Mouse (Mus musculus): ENCODE results near the gene Oas1f. TPM values are rescaled to one million over a fixed set of nuclear protein-coding genes. Genes with fewer than 3 reads are reported as not detected.
A peak's percentile ranks its signal among the peaks of the same experiment; 100 is the strongest.
"Not testable (repeated sequence)": the region's sequence is repeated elsewhere in the genome, so short reads cannot be mapped to it uniquely, and the experiment has no call there.

Gene Oas1f
- polyA plus RNA-seq, 1 experiment from 2014 or later: not detected

DNA sequence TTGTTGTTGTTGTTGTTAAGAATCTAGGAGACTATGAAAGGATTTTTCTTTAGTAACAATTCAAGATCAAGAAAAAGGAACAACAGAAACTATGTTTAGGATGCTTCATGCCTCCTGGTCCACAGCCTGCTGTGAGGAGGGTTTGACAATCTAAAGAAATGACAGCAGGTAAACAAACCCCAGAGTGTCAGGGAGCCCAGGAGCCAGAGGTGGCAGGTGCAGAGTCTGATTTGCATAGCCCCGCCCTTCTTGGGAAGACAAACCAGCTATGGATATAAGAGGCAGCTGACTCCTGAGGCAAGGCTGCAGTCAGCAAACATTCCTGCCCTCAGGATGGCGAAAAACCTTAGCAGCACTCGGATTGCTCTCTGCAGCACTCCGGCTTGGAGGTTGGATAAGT lies 14.0 kb downstream of the Oas1f start, which contains the start of gene Oas1h:
Gene Oas1h (plus strand): TSS at position 301 of the 400 bp plus-strand sequence.
- H3K9ac ChIP-seq (replicated peaks; ENCODE audit: low read length): no peak within 1 kb of the TSS
- H3K9me3 ChIP-seq (ENCODE audit: control insufficient read depth, low read length): no peaks in the 10 kb centered on the region
- no peaks in the 10 kb centered on the region for H3K27me3 ChIP-seq (ENCODE audit: control insufficient read depth, insufficient read depth, low read length)
- no peaks in the 10 kb centered on the region for H3K4me1 ChIP-seq (ENCODE audit: control insufficient read depth, insufficient read depth, low read length)
- no peak within 1 kb of the TSS for H3K4me3 ChIP-seq (replicated peaks; ENCODE audit: low read depth, low read length)
- ATAC-seq (ENCODE audit: low FRiP score, low TSS enrichment) (no peak), DNase-seq (no peak)
- WGBS: 58% methylated on average over 4 of the region's 4 CpGs
- no peak within 1 kb of the TSS for H3K27ac ChIP-seq (replicated peaks; ENCODE audit: low read depth, low read length)
- no peak within 1 kb of the TSS for H3K4me2 ChIP-seq (ENCODE audit: low read length)
- H3K36me3 ChIP-seq (ENCODE audit: control insufficient read depth, insufficient read depth, low read length): no peaks in the 10 kb centered on the region

- Histone ChIP-seq H3K9ac (replicated peaks; ENCODE audit: low read length) (no peak overlapping the region), H3K36me3 (ENCODE audit: control insufficient read depth, insufficient read depth, low read length) (no peaks in the 10 kb centered on the region), H3K27me3 (ENCODE audit: control insufficient read depth, insufficient read depth, low read length) (no peaks in the 10 kb centered on the region), H3K4me3 (replicated peaks; ENCODE audit: low read depth, low read length) (no peak overlapping the region), H3K27ac (replicated peaks; ENCODE audit: low read depth, low read length) (no peak overlapping the region), H3K4me1 (ENCODE audit: control insufficient read depth, insufficient read depth, low read length) (no peaks in the 10 kb centered on the region), H3K9me3 (ENCODE audit: control insufficient read depth, low read length) (no peaks in the 10 kb centered on the region), H3K4me2 (ENCODE audit: low read length) (no peak overlapping the region)
- no peak for ATAC-seq (ENCODE audit: low FRiP score, low TSS enrichment)
- WGBS: 69% methylated on average over 3 of the region's 3 CpGs
- peak; percentile 6 for DNase-seq
Measured at GRCm38 (mm10) chr5:120865336-120865860, 18.2 kb downstream of the Oas1f start.

DNA sequence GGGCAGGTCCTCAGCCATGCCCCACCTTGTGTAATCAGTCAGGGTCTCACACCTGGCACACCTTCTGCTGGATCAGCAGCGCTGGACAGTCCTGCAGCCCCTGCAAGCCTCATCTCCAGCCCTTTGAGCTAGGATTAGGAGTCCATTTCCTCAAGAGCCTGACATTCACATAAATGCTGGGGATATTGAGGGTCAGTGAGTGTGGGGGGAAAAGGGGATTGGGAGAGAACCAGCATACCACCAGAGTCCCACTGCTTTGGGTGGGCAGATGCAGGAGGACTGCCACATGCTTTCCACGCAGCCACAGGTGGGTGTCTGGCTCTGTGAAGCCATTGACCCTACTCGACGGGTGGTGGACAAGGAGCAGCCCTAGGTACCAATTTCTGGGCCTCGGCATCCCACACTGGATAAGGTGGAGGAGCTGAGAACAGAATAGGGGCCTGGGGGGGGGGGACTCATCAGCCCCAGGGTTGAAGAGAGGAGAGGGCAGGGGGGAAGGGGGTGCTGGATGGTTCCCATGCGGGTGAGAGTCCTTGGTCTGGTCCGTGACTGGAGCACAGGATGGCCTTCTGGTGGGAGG lies 22.4 kb downstream of the Oas1f start:
- Histone ChIP-seq H3K4me2 (ENCODE audit: low read length) (no peak overlapping the region), H3K4me1 (ENCODE audit: control insufficient read depth, insufficient read depth, low read length) (no peaks in the 10 kb centered on the region), H3K36me3 (ENCODE audit: control insufficient read depth, insufficient read depth, low read length) (no peaks in the 10 kb centered on the region), H3K4me3 (replicated peaks; ENCODE audit: low read depth, low read length) (no peak overlapping the region), H3K9me3 (ENCODE audit: control insufficient read depth, low read length) (no peaks in the 10 kb centered on the region), H3K27me3 (ENCODE audit: control insufficient read depth, insufficient read depth, low read length) (no peaks in the 10 kb centered on the region), H3K9ac (replicated peaks; ENCODE audit: low read length) (no peak overlapping the region), H3K27ac (replicated peaks; ENCODE audit: low read depth, low read length) (no peak overlapping the region)
- no peak for ATAC-seq (ENCODE audit: low FRiP score, low TSS enrichment)
- WGBS: 83% methylated on average over 7 of the region's 7 CpGs
- DNase-seq: no peak

- Histone ChIP-seq H3K9ac (replicated peaks; ENCODE audit: low read length) (no peak overlapping the region), H3K4me2 (ENCODE audit: low read length) (no peak overlapping the region), H3K36me3 (ENCODE audit: control insufficient read depth, insufficient read depth, low read length) (no peaks in the 10 kb centered on the region), H3K27ac (replicated peaks; ENCODE audit: low read depth, low read length) (no peak overlapping the region), H3K9me3 (ENCODE audit: control insufficient read depth, low read length) (no peaks in the 10 kb centered on the region), H3K4me1 (ENCODE audit: control insufficient read depth, insufficient read depth, low read length) (no peaks in the 10 kb centered on the region), H3K4me3 (replicated peaks; ENCODE audit: low read depth, low read length) (no peak overlapping the region), H3K27me3 (ENCODE audit: control insufficient read depth, insufficient read depth, low read length) (no peaks in the 10 kb centered on the region)
- WGBS: 69% methylated on average over 3 of the region's 3 CpGs
- DNase-seq (no peak), ATAC-seq (ENCODE audit: low FRiP score, low TSS enrichment) (no peak)
Measured at GRCm38 (mm10) chr5:120870081-120870480, 22.9 kb downstream of the Oas1f start.

DNA sequence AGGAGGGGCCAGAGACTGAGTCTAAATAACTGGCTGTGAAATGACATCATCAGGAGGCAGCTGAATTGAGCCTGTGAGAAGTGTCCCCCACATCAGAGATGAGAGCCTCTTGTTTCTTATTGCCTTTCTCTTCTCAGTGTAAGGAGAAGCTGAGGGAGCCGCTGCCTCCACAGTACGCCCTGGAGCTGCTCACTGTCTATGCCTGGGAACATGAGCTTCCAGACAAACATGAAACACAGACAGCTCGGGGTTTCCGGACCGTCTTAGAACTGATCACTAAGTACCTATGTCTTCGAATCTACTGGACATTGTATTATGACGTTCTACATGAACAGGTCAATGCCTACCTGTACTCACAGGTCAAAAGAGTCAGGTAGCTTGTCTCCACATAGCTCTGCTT lies 23.6 kb downstream of the Oas1f start:
- H3K4me1 ChIP-seq (ENCODE audit: control insufficient read depth, insufficient read depth, low read length): 0 out of 2 replicates have a peak, but pooled peaks cover 3% of the 10 kb centered on the region
- ATAC-seq (ENCODE audit: low FRiP score, low TSS enrichment) (no peak), DNase-seq (peak; percentile 1)
- H3K27ac ChIP-seq (replicated peaks; ENCODE audit: low read depth, low read length): no peak overlapping the region
- no peak overlapping the region for H3K4me2 ChIP-seq (ENCODE audit: low read length)
- no peak overlapping the region for H3K9ac ChIP-seq (replicated peaks; ENCODE audit: low read length)
- H3K9me3 ChIP-seq (ENCODE audit: control insufficient read depth, low read length): no peaks in the 10 kb centered on the region
- no peaks in the 10 kb centered on the region for H3K27me3 ChIP-seq (ENCODE audit: control insufficient read depth, insufficient read depth, low read length)
- no peak overlapping the region for H3K4me3 ChIP-seq (replicated peaks; ENCODE audit: low read depth, low read length)
- H3K36me3 ChIP-seq (ENCODE audit: control insufficient read depth, insufficient read depth, low read length): no peaks in the 10 kb centered on the region
- 82% methylated on average over 7 of the region's 7 CpGs for WGBS

DNA sequence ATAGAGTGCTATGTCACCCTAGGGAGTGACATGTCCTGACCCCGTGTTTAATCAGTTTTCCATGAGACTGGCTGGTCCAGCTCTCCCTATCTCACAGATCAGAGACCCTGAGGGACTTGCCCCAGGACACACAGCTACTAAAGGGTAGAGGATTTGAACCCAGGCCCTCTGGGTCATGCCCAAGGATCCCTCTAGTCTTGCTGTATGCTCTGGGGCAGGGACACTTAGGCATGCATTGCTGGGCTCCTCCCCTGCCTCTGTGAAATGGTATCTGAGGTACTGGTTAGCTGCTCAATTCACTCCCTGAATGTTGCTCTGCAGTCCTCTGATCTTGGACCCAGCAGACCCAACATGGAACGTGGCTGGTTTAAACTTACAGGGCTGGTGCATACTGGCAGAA lies 24.3 kb downstream of the Oas1f start:
- H3K27ac ChIP-seq (replicated peaks; ENCODE audit: low read depth, low read length): no peak overlapping the region
- H3K4me3 ChIP-seq (replicated peaks; ENCODE audit: low read depth, low read length): no peak overlapping the region
- DNase-seq (no peak), ATAC-seq (ENCODE audit: low FRiP score, low TSS enrichment) (no peak)
- H3K36me3 ChIP-seq (ENCODE audit: control insufficient read depth, insufficient read depth, low read length): no peaks in the 10 kb centered on the region
- no peak overlapping the region for H3K9ac ChIP-seq (replicated peaks; ENCODE audit: low read length)
- H3K4me2 ChIP-seq (ENCODE audit: low read length): no peak overlapping the region
- H3K9me3 ChIP-seq (ENCODE audit: control insufficient read depth, low read length): no peaks in the 10 kb centered on the region
- no peaks in the 10 kb centered on the region for H3K27me3 ChIP-seq (ENCODE audit: control insufficient read depth, insufficient read depth, low read length)
- WGBS: 52% methylated on average over 2 of the region's 2 CpGs
- 0 out of 2 replicates have a peak, but pooled peaks cover 3% of the 10 kb centered on the region for H3K4me1 ChIP-seq (ENCODE audit: control insufficient read depth, insufficient read depth, low read length)

GRCm38 (mm10) chr5:120876839-120877238 lies 29.7 kb downstream of the Oas1f start:
- not testable (repeated sequence) for H3K9ac ChIP-seq (replicated peaks; ENCODE audit: low read length); H3K9me3 ChIP-seq (ENCODE audit: control insufficient read depth, low read length); H3K4me2 ChIP-seq (ENCODE audit: low read length); ATAC-seq (ENCODE audit: low FRiP score, low TSS enrichment); H3K36me3 ChIP-seq (ENCODE audit: control insufficient read depth, insufficient read depth, low read length); H3K4me3 ChIP-seq (replicated peaks; ENCODE audit: low read depth, low read length); H3K4me1 ChIP-seq (ENCODE audit: control insufficient read depth, insufficient read depth, low read length); H3K27ac ChIP-seq (replicated peaks; ENCODE audit: low read depth, low read length); H3K27me3 ChIP-seq (ENCODE audit: control insufficient read depth, insufficient read depth, low read length); DNase-seq
- WGBS: 63% methylated on average over 2 of the region's 3 CpGs

- H3K9me3 ChIP-seq (ENCODE audit: control insufficient read depth, low read length); ATAC-seq (ENCODE audit: low FRiP score, low TSS enrichment); H3K27ac ChIP-seq (replicated peaks; ENCODE audit: low read depth, low read length); H3K4me1 ChIP-seq (ENCODE audit: control insufficient read depth, insufficient read depth, low read length); DNase-seq; H3K4me2 ChIP-seq (ENCODE audit: low read length); H3K36me3 ChIP-seq (ENCODE audit: control insufficient read depth, insufficient read depth, low read length); H3K27me3 ChIP-seq (ENCODE audit: control insufficient read depth, insufficient read depth, low read length); H3K9ac ChIP-seq (replicated peaks; ENCODE audit: low read length); H3K4me3 ChIP-seq (replicated peaks; ENCODE audit: low read depth, low read length): not testable (repeated sequence)
- WGBS: 88% methylated on average over 2 of the region's 2 CpGs
Measured at GRCm38 (mm10) chr5:120877407-120877806, 30.2 kb downstream of the Oas1f start.

GRCm38 (mm10) chr5:120878803-120879202 lies 31.6 kb downstream of the Oas1f start:
- H3K4me2 ChIP-seq (ENCODE audit: low read length); H3K4me3 ChIP-seq (replicated peaks; ENCODE audit: low read depth, low read length); H3K9ac ChIP-seq (replicated peaks; ENCODE audit: low read length); DNase-seq; ATAC-seq (ENCODE audit: low FRiP score, low TSS enrichment); H3K9me3 ChIP-seq (ENCODE audit: control insufficient read depth, low read length); H3K4me1 ChIP-seq (ENCODE audit: control insufficient read depth, insufficient read depth, low read length); H3K27ac ChIP-seq (replicated peaks; ENCODE audit: low read depth, low read length); H3K36me3 ChIP-seq (ENCODE audit: control insufficient read depth, insufficient read depth, low read length); H3K27me3 ChIP-seq (ENCODE audit: control insufficient read depth, insufficient read depth, low read length): not testable (repeated sequence)
- WGBS: 59% methylated on average over 2 of the region's 2 CpGs
